Mouse (Mus musculus) spleen, adult 2 months (tissue): ENCODE results near the gene Card14.

Source experiments
- CTCF ChIP-seq: fragments of 200-500 bp; IDR thresholded peaks from 2 replicates; pipeline ENCODE4 v1.5.1; 2011; ENCODE audit warnings: mild to moderate bottlenecking, inconsistent platforms; ENCODE audit not compliant: insufficient read depth, insufficient read length, insufficient replicate concordance; ENCODE audit errors: extremely low read depth
- POLR2A ChIP-seq: fragments of 200-500 bp; IDR thresholded peaks from 2 replicates; pipeline ENCODE4 v1.6.1; 2011; ENCODE audit warnings: low read depth, low read length, inconsistent platforms

DNA sequence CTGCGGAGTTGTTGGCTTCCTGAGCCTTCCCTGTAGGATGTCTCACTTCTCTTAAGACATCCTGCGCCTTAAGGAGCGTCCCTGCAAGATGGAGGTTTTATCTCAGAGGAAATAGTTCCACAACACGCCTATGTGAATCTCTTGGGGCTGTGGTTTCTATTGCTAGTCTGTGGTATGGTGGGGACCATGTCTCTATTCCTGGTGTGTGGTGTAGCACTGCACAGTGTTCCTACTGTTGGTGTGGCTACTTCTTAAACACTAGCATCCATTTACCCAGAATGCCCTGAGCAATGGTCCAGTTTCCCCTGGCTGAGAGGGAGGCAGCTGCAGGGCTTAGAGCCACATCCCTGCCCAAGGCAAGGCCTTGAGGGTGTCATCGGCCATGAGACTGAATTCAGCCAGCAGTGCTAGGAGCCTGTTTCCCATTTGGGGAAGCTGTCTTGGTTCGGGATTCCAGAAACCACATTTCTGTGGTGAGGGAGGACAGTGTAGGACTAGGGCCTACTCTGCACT, 74.8 kb downstream of the Card14 start:
- TF ChIP-seq POLR2A: no peak
- no peak for TF ChIP-seq CTCF
